Mouse (Mus musculus) heart, postnatal 0 days (tissue): ENCODE results near the gene Mpst. TPM values are rescaled to one million over a fixed set of nuclear protein-coding genes. Genes with fewer than 3 reads are reported as not detected.
A peak's percentile ranks its signal among the peaks of the same experiment; 100 is the strongest.

ENCODE experiments used
- ATAC-seq: fragments of 200-750 bp; cut with Nextera tagmentation; 2 replicates; pipeline ENCODE4 v1.8.0; 2017; ENCODE audit warnings: low read depth, moderate number of reproducible peaks, moderate library complexity; ENCODE audit not compliant: insufficient read depth
- DNase-seq: peaks from one replicate; pipeline ENCODE4 v3.0.0-alpha.2; 2016; ENCODE audit warnings: low spot score
- H3K27ac ChIP-seq: fragments of 300-500 bp; sonication (generic); 2 replicates; pipeline ENCODE4 v1.5.1; 2014; ENCODE audit warnings: low read depth, mild to moderate bottlenecking
- H3K27me3 ChIP-seq: fragments of 300-500 bp; sonication (generic); 2 replicates; pipeline ENCODE4 v1.6.1; 2014; ENCODE audit warnings: low read length, mixed read lengths; ENCODE audit not compliant: control insufficient read depth, insufficient read depth
- H3K36me3 ChIP-seq: fragments of 300-500 bp; sonication (generic); replicated peaks from 2 replicates; pipeline ENCODE4 v1.6.1; 2014; ENCODE audit warnings: low read length, mixed read lengths; ENCODE audit not compliant: control insufficient read depth, insufficient read depth
- H3K4me1 ChIP-seq: fragments of 300-500 bp; sonication (generic); 2 replicates; pipeline ENCODE4 v1.6.1; 2014; ENCODE audit warnings: antibody characterized with exemption; ENCODE audit not compliant: control insufficient read depth, insufficient read depth
- H3K4me2 ChIP-seq: fragments of 300-500 bp; sonication (generic); 2 replicates; pipeline ENCODE4 v1.6.1; 2014; ENCODE audit warnings: low read depth, mild to moderate bottlenecking, low read length, moderate library complexity
- H3K4me3 ChIP-seq: fragments of 300-500 bp; sonication (generic); 2 replicates; pipeline ENCODE4 v1.5.1; 2014; ENCODE audit warnings: low read depth, low read length
- H3K9ac ChIP-seq: fragments of 300-500 bp; sonication (generic); replicated peaks from 2 replicates; pipeline ENCODE4 v1.6.1; 2014; ENCODE audit warnings: low read depth, low read length, mixed read lengths
- H3K9me3 ChIP-seq: fragments of 300-500 bp; sonication (generic); replicated peaks from 2 replicates; pipeline ENCODE4 v1.6.1; 2016; ENCODE audit warnings: low read length; ENCODE audit not compliant: control insufficient read depth
- CTCF ChIP-seq: IDR thresholded peaks from 2 replicates; pipeline ENCODE4 v1.5.1; 2016; ENCODE audit warnings: antibody characterized with exemption, control low read depth, low read depth
- EP300 ChIP-seq: IDR thresholded peaks from 2 replicates; pipeline ENCODE4 v1.6.1; 2016; ENCODE audit warnings: antibody characterized with exemption, low read depth
- WGBS: fragments of 180-500 bp; shearing (Covaris S2); extraction: QIAGEN DNeasy Blood & Tissue Kit; methylation state at CpG from one replicate; pipeline ENCODE4 v1.1.7; 2014; 5-methylcytosine and 5-hydroxymethylcytosine counted together
- polyA plus RNA-seq: library from polyadenylated mRNA; unstranded; fragments of >200 nt; fragmentation: Nextera tagmentation; extraction: Ambion mirVana; gene quantifications from 2 replicates; pipeline ENCODE4 v1.2.1, GENCODE M21; 2015
- total RNA-seq: library from RNA; depleted of rRNA; stranded (reverse); fragments of >200 nt; gene quantifications from 2 replicates; pipeline ENCODE4 v1.2.3, GENCODE M21; 2014; ENCODE audit warnings: low replicate concordance

Gene Mpst
- total and polyA plus RNA-seq, 2 experiments from 2014 or later: 1.2 to 52.2 TPM

DNA sequence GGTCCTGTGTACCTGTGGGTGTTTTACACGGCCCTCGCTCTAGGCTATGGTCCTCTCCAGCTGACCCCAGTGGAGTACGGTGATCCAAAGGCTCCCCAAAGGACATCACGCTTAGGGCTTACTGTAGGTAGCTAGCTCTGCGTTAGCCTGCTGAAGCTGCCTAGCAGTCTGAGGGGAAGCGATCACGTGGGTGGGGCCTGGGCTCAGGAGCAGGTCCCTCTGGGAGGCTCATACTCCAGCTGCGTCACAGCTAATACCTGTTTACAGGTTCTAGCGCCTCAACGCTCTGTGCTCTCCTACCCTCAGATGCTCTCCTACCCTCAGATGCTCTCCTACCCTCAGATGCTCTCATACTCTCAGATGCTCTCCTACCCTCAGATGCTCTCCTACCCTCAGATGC, 24.7 kb downstream of the Mpst start:
- Histone ChIP-seq H3K4me2 (peak overlapping the region; percentile 72), H3K36me3 (peaks cover 5% of the 10 kb centered on the region), H3K27ac (peak overlapping the region; percentile 75), H3K4me3 (no peak overlapping the region), H3K9me3 (no peaks in the 10 kb centered on the region), H3K9ac (no peak overlapping the region), H3K27me3 (peaks cover 14% of the 10 kb centered on the region), H3K4me1 (no peaks in the 10 kb centered on the region; the same call in 1 of the 2 replicates)
- TF ChIP-seq CTCF (no peak), EP300 (no peak)
- ATAC-seq (no peak), DNase-seq (no peak)
- 86% methylated on average over 10 of the region's 10 CpGs for WGBS

DNA sequence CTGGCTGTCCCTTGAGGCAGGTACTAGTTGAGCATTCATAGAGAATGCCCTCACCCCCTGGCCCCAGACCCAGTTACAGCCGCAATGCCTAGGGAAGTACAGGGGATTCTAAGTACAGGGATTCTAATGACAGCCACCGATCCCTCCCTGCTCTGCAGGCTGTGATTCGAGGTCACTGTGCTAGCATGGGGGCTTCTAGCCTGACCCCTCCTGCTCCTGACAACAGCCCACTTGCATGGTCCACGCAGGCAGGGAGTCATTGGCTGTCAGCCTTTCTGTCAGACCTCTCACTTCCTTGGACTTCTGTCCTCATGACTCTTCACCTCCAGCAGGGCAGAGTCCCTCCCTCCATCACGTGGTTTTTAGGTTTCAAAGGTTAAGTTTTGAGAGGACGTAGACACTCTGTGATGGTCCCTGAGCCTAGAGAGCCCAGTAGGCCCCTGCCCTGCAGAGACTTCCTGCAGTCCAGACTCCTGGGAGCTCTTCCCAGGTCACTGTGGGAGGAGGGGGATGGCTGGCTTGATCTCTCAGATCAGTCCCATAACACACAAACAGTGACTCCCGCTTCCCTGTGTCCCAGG, 25.4 kb downstream of the Mpst start:
- 77% methylated on average over 7 of the region's 7 CpGs for WGBS

DNA sequence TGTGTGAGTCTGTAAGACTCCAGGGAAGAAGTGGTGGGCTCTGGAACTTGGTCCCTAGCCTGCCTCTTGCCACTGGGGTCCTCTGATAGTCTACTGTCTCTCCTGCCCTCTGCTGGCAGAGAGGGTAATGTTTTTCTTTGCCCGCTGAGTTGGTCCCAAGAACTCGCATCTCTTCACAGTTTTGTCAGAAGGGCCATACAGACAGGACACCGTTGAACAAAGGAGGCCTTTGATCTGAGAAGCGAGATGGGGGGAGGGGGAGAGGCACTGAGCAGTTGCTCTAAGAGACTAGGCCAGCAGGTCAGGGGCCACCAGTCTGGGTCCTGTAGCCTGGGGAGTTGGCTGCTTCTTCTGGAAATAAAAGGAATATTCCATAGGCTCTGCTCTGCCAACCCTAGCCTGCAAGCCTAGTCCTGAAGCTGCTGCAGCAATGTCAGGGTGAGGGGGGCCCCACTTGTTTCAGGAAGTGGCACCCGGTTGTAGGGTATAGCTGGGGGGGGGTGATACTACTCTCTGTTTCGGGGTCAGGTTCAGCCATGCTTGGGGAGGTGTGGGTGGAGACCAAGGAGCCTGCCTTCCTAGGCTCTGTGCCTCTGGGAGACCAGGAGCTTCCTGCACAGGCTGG, 28.8 kb downstream of the Mpst start:
- no peak for TF ChIP-seq EP300
- peak; percentile 64 for TF ChIP-seq CTCF
- H3K4me1 ChIP-seq: peaks cover 9% of the 10 kb centered on the region
- H3K9me3 ChIP-seq: no peaks in the 10 kb centered on the region
- H3K9ac ChIP-seq: no peak overlapping the region
- peak; percentile 47 for DNase-seq
- WGBS: 52% methylated on average over 6 of the region's 6 CpGs
- H3K4me3 ChIP-seq: no peak overlapping the region
- no peak overlapping the region for H3K27ac ChIP-seq
- ATAC-seq: no peak
- H3K27me3 ChIP-seq: no peaks in the 10 kb centered on the region
- no peak overlapping the region for H3K4me2 ChIP-seq
- peaks cover 5% of the 10 kb centered on the region for H3K36me3 ChIP-seq

More for the DNA sequence above, 25.4 kb downstream of the Mpst start:
- TF ChIP-seq EP300 (no peak), CTCF (no peak)
- no peak for ATAC-seq
- no peaks in the 10 kb centered on the region for H3K9me3 ChIP-seq
- H3K4me3 ChIP-seq: no peak overlapping the region
- H3K4me2 ChIP-seq: no peak overlapping the region
- H3K27ac ChIP-seq: no peak overlapping the region
- H3K36me3 ChIP-seq: peaks cover 5% of the 10 kb centered on the region
- no peak for DNase-seq
- peaks cover 14% of the 10 kb centered on the region for H3K27me3 ChIP-seq
- no peak overlapping the region for H3K9ac ChIP-seq
- no peaks in the 10 kb centered on the region; the same call in none of the 2 replicates for H3K4me1 ChIP-seq

DNA sequence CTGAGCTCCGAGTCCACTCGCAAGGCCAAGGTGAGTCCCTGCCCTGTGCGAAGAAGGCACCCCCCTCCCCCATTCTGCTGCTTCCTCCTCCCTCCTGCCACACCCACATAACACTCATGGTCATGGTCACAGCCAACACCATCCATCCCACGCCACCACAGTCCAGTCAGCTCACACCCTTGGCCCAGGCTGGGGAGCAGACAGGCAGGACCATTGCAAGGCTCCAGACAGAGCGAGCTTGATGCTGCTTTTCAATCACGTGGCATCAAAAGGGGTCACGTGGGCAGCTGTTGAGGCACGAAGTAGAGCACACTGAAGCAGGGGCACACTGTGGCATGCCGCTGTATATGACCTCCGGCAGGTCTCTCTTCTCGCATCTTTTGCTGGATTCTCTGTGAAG, 29.5 kb downstream of the Mpst start:
- no peak overlapping the region for H3K4me3 ChIP-seq
- whole genome bisulfite sequencing: 89% methylated on average over 11 of the region's 11 CpGs
- H3K4me2 ChIP-seq: no peak overlapping the region
- peaks cover 5% of the 10 kb centered on the region for H3K36me3 ChIP-seq
- TF ChIP-seq CTCF (no peak), EP300 (no peak)
- H3K4me1 ChIP-seq: peaks cover 9% of the 10 kb centered on the region
- H3K9me3 ChIP-seq: no peaks in the 10 kb centered on the region
- ATAC-seq (no peak), DNase-seq (no peak)
- H3K27ac ChIP-seq: no peak overlapping the region
- H3K27me3 ChIP-seq: no peaks in the 10 kb centered on the region
- no peak overlapping the region for H3K9ac ChIP-seq

DNA sequence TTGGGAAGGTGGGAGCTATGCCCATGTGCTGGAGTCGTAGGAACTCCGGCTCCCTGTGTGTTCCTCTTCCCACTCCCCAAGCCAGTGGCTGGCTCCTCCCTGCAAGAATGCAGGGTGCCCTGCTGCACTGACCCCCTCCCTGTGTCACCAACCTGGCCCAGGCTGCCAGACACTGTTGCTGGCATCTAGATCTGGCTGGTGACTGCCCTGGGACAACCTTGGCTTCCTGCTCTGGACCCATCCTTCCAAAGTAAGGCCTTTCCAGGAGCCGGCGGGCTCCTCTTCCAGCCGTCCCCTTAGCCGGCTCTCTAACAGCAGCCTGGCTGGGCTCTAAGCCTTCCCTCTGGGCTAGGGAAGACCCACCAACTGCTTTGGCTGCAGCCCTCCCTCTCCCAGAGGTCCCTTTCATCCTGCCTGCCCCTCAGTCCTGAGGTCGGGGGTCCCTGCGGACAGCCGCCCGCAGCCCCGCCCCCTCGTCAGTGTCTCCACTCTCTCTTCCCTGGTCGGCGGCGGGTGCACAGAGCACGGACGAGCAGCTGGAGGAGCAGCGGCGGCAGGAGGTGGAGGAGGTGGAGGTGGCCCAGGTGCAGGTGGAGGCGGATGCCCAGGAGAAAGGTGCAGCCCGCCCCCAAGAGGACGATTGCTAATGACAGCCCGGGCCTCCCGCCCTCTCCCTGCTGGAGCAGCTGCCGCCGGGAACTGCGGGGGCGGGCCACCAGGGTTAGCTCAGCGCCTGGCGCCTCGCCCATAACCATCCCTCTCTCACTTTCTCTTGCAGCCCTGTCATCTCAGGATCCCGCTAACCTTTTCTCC, 30.4 kb downstream of the Mpst start:
- DNase-seq: peak; percentile 76
- H3K4me1 ChIP-seq: peaks cover 9% of the 10 kb centered on the region

More for the DNA sequence above, 30.4 kb downstream of the Mpst start:
- peak overlapping the region; percentile 53 for H3K4me2 ChIP-seq
- H3K9ac ChIP-seq: peak overlapping the region; percentile 29; the same call in 1 of the 2 replicates
- no peak for TF ChIP-seq CTCF
- TF ChIP-seq EP300: no peak
- H3K36me3 ChIP-seq: peaks cover 5% of the 10 kb centered on the region
- 18% methylated on average over 26 of the region's 32 CpGs for WGBS
- peak overlapping the region; percentile 30 for H3K4me3 ChIP-seq
- ATAC-seq: peak; percentile 67
- H3K27me3 ChIP-seq: no peaks in the 10 kb centered on the region
- peak overlapping the region; percentile 70; the same call in 1 of the 2 replicates for H3K27ac ChIP-seq
- no peaks in the 10 kb centered on the region for H3K9me3 ChIP-seq
